Mouse (Mus musculus) stomach, embryonic 14.5 days (tissue): Measurements from ENCODE around the gene Prc1. TPM values are rescaled to one million over a fixed set of nuclear protein-coding genes. Genes with fewer than 3 reads are reported as not detected.

ENCODE experiments used
- ATAC-seq: fragments of 200-750 bp; cut with Nextera tagmentation; 2 replicates; pipeline ENCODE4 v1.8.0; 2017; ENCODE audit warnings: low read depth, moderate TSS enrichment; ENCODE audit not compliant: insufficient number of reproducible peaks, insufficient read depth, low FRiP score
- H3K27ac ChIP-seq: fragments of 300-500 bp; sonication (generic); 2 replicates; pipeline ENCODE4 v1.5.1; 2014; ENCODE audit warnings: mild to moderate bottlenecking, low read length, moderate library complexity, mixed read lengths
- H3K27me3 ChIP-seq: fragments of 300-500 bp; sonication (generic); 2 replicates; pipeline ENCODE4 v1.6.1; 2014; ENCODE audit warnings: low read length, control low read depth, mixed read lengths; ENCODE audit not compliant: control insufficient read depth, insufficient read depth
- H3K36me3 ChIP-seq: fragments of 300-500 bp; sonication (generic); 2 replicates; pipeline ENCODE4 v1.6.1; 2014; ENCODE audit warnings: mild to moderate bottlenecking, control low read depth, low read length, moderate library complexity, mixed read lengths; ENCODE audit not compliant: control insufficient read depth, insufficient read depth
- H3K4me1 ChIP-seq: fragments of 300-500 bp; sonication (generic); 2 replicates; pipeline ENCODE4 v1.6.1; 2014; ENCODE audit warnings: low read length, control low read depth, mixed read lengths; ENCODE audit not compliant: control insufficient read depth, insufficient read depth
- H3K4me2 ChIP-seq: fragments of 300-500 bp; sonication (generic); replicated peaks from 2 replicates; pipeline ENCODE4 v1.6.1; 2014; ENCODE audit warnings: low read depth, low read length, control low read depth
- H3K4me3 ChIP-seq: fragments of 300-500 bp; sonication (generic); 2 replicates; pipeline ENCODE4 v1.5.1; 2014; ENCODE audit warnings: low read depth, low read length, control low read depth
- H3K9ac ChIP-seq: fragments of 300-500 bp; sonication (generic); replicated peaks from 2 replicates; pipeline ENCODE4 v1.6.1; 2014; ENCODE audit warnings: low read depth, mild to moderate bottlenecking, control low read depth, low read length, moderate library complexity, mixed read lengths
- H3K9me3 ChIP-seq: fragments of 300-500 bp; sonication (generic); 2 replicates; pipeline ENCODE4 v1.6.1; 2016; ENCODE audit warnings: low read depth, low read length, control low read depth; ENCODE audit not compliant: control insufficient read depth
- WGBS: fragments of 180-500 bp; shearing (Covaris S2); extraction: QIAGEN DNeasy Blood & Tissue Kit; methylation state at CpG from one replicate; pipeline ENCODE4 v1.1.7; 2014; 5-methylcytosine and 5-hydroxymethylcytosine counted together
- polyA plus RNA-seq: library from polyadenylated mRNA; unstranded; fragments of >200 nt; fragmentation: Nextera tagmentation; extraction: Ambion mirVana; gene quantifications from 2 replicates; pipeline ENCODE4 v1.2.1, GENCODE M21; 2014

Gene Prc1
- 159 and 167 TPM in 2 replicates for polyA plus RNA-seq

DNA sequence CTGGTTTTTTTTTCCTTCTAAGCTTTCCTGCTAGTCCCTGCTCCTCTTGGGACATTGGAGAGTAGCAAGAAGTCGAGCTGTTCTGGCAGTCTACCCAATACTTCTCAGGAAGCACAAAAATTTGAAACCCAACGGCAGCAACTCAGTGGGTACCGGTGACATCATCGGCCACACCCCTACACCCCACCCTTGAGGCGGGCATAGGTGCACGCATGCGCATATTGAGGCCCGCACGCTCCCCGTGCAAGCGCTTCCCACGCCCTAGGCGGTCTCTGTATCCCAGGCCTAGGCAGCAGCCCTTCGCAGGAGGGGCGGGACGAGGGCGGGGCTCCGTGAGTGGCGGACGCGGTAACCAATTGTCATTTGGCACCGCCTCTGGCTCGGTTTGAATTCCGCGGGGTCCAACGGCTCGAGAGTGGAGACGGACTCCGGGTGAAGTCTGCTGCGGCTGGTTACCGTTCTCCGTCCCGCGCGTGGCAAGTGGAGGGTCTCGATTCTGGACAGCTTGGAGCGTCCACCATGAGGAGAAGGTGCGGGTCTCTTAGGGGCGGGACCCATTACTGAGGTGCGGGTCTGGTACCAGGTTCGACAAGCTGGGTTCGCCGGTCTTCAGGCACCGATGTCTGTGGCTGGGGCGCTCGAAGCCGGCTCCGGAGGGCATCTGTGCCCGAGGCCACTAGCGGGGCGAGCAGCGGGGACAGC, at the start of gene Prc1:
Gene Prc1 (plus strand): TSS at position 389 of the 702 bp plus-strand sequence.
- H3K4me3 ChIP-seq: peak within 1 kb of the TSS; percentile 46
- peak; percentile 99 for ATAC-seq
- H3K27me3 ChIP-seq: no peaks in the 10 kb centered on the region
- H3K9me3 ChIP-seq: no peaks in the 10 kb centered on the region
- H3K4me2 ChIP-seq: peak within 1 kb of the TSS; percentile 45
- H3K9ac ChIP-seq: peak within 1 kb of the TSS; percentile 55
- peaks cover 3% of the 10 kb centered on the region for H3K4me1 ChIP-seq
- H3K36me3 ChIP-seq: peaks cover 2% of the 10 kb centered on the region; the same call in 1 of the 2 replicates
- peak within 1 kb of the TSS; percentile 74 for H3K27ac ChIP-seq
- WGBS: under 1% methylated on average over 51 of the region's 52 CpGs

DNA sequence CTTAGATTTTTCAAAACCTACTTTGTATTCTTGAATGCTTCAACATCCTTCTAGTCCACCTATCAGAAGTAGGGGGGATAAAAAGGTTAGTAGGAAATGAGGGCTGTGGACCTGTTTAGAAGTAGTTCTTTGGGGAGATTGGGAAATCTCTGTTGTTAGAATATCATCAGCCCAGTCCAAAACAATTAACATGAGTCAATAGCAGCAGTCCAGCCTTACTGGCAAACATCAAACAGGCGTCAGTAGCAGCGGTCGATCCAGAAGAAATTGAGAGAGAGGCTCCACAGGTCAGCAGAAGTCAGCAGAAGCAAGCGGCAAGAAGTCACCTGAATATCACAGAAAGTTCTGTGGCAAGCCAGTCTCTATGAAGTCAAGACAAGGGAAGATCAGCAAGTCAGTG, 49.4 kb upstream of the Prc1 start:
- no peak overlapping the region for H3K27ac ChIP-seq
- 91% methylated on average over 4 of the region's 4 CpGs for WGBS
- no peak overlapping the region for H3K4me2 ChIP-seq
- H3K4me3 ChIP-seq: no peak overlapping the region
- no peaks in the 10 kb centered on the region; the same call in 1 of the 2 replicates for H3K36me3 ChIP-seq
- no peaks in the 10 kb centered on the region for H3K27me3 ChIP-seq
- no peak overlapping the region for H3K9ac ChIP-seq
- no peak for ATAC-seq
- no peaks in the 10 kb centered on the region for H3K9me3 ChIP-seq
- H3K4me1 ChIP-seq: no peaks in the 10 kb centered on the region

DNA sequence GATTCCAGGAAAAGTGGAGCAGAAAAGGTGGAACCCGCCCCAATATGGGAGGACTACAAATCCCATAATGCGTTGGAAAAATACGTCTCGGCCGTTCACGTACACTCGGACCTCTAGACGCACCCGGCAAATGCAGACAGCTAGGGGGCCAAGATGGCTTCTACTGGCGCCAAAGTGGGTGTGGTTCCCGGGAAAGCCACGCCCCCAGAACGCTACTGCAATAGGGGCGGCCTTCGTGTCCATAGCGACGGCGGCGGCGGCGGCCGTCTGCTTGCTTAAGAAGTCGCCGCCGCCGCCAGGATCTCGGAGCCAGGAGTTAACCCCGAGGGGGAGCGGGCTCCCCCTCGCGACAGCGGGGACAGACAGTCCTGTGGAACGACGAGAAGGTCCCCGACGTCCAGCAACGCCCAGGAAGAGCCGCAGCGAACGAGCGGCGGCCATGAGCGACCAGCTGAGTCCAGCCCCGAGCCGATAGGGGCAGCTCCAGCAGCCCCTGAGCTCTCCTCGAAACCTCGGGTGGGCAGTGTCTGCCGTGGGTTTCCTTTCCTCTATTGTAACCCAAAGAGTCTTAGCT, 48.0 kb upstream of the Prc1 start, which contains the start of gene Ttll13:
Gene Ttll13 (plus strand): TSS at position 229 of the 574 bp plus-strand sequence.
- 0% methylated on average over 48 of the region's 48 CpGs for WGBS
- Histone ChIP-seq H3K4me2 (peak within 1 kb of the TSS; percentile 44), H3K27ac (peak within 1 kb of the TSS; percentile 12), H3K9ac (peak within 1 kb of the TSS; percentile 26; the same call in 1 of the 2 replicates), H3K27me3 (no peaks in the 10 kb centered on the region), H3K4me1 (no peaks in the 10 kb centered on the region), H3K4me3 (peak within 1 kb of the TSS; percentile 38), H3K9me3 (no peaks in the 10 kb centered on the region), H3K36me3 (no peaks in the 10 kb centered on the region)
- peak; percentile 96 for ATAC-seq

- Histone ChIP-seq H3K9me3 (no peaks in the 10 kb centered on the region), H3K27me3 (no peaks in the 10 kb centered on the region), H3K9ac (no peak overlapping the region), H3K4me2 (peak overlapping the region; percentile 44), H3K4me1 (no peaks in the 10 kb centered on the region), H3K27ac (no peak overlapping the region; the same call in 1 of the 2 replicates), H3K36me3 (no peaks in the 10 kb centered on the region), H3K4me3 (peak overlapping the region; percentile 38)
- ATAC-seq: no peak
- 39% methylated on average over 7 of the region's 7 CpGs for WGBS
Observed at GRCm38 (mm10) chr7:80246859-80247258, 47.4 kb upstream of the Prc1 start.

DNA sequence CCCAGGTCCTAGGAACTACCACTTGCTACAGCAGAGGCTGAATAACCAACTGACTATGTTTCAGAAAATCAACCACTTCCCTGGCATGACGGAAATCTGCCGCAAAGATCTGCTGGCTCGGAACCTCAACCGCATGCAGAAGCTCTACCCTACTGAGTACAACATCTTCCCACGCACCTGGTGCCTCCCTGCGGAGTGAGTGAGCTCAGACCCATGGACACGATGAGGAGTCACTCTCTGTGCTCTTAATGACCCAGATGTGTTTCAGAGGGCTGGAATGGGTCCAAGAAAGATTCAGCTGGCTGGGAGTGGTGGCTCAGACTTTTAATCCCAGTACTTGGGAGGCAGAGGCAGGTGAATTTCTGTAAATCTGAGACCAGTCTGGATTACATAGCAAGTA, 41.8 kb upstream of the Prc1 start:
- no peak overlapping the region for H3K4me3 ChIP-seq
- no peaks in the 10 kb centered on the region for H3K4me1 ChIP-seq
- ATAC-seq: no peak
- H3K4me2 ChIP-seq: no peak overlapping the region
- no peaks in the 10 kb centered on the region for H3K36me3 ChIP-seq
- no peaks in the 10 kb centered on the region for H3K9me3 ChIP-seq
- no peak overlapping the region for H3K9ac ChIP-seq
- H3K27ac ChIP-seq: no peak overlapping the region
- 78% methylated on average over 7 of the region's 7 CpGs for WGBS
- no peaks in the 10 kb centered on the region for H3K27me3 ChIP-seq

GRCm38 (mm10) chr7:80252886-80253285, 41.4 kb upstream of the Prc1 start:
- no peak for ATAC-seq
- Histone ChIP-seq H3K9me3 (no peaks in the 10 kb centered on the region), H3K9ac (no peak overlapping the region), H3K27ac (no peak overlapping the region), H3K4me3 (no peak overlapping the region), H3K27me3 (no peaks in the 10 kb centered on the region), H3K36me3 (no peaks in the 10 kb centered on the region), H3K4me2 (no peak overlapping the region), H3K4me1 (no peaks in the 10 kb centered on the region)
- 83% methylated on average over 11 of the region's 11 CpGs for WGBS

DNA sequence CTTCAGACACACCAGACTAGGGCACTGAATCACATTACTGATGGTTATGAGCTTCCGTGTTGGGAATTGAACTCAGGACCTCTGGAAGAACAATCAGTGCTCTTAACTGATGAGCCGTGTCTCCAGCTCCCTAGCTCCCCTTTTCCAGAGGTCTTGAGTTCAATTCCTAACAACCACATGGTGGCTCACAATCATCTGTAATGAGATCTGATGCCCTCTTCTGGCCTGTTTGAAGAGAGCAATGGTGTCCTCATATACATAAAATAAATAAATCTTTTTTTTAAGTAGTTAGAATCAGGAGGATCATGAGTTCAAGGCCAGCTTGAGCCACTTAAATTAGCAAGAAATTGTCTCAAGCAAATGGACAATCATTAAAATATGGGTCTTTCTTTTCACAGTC, 38.3 kb upstream of the Prc1 start:
- 81% methylated on average over 2 of the region's 2 CpGs for WGBS
- ATAC-seq: no peak
- Histone ChIP-seq H3K27ac (no peak overlapping the region), H3K9me3 (no peaks in the 10 kb centered on the region), H3K36me3 (no peaks in the 10 kb centered on the region), H3K27me3 (no peaks in the 10 kb centered on the region), H3K4me3 (no peak overlapping the region), H3K4me2 (no peak overlapping the region), H3K4me1 (no peaks in the 10 kb centered on the region), H3K9ac (no peak overlapping the region)

DNA sequence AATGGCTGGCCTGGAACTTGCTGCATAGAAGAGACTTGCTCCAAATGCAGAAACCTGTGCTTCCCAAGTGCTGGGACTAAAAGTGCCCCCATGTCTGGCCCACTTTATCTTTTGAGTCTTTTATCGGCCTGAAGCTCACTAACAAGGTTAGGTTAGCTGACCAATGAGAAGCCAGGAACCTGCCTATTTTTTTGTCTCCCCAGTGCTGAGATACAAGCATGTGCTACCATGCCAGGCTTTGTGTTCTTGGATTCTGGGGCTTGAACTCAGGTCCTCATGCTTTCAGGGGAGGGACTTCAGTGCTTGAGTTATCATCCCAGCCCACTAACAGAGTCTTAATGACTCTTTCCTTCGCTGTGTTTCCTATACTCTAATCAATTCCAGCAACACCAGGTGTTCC, 36.5 kb upstream of the Prc1 start:
- no peaks in the 10 kb centered on the region for H3K27me3 ChIP-seq
- H3K9me3 ChIP-seq: no peaks in the 10 kb centered on the region
- 58% methylated on average over 2 of the region's 2 CpGs for WGBS
- H3K4me3 ChIP-seq: no peak overlapping the region
- H3K4me1 ChIP-seq: peaks cover 5% of the 10 kb centered on the region; the same call in 1 of the 2 replicates
- H3K36me3 ChIP-seq: no peaks in the 10 kb centered on the region
- no peak overlapping the region for H3K4me2 ChIP-seq
- no peak overlapping the region for H3K27ac ChIP-seq
- H3K9ac ChIP-seq: no peak overlapping the region
- no peak for ATAC-seq
